Mouse (Mus musculus): ENCODE measurements around the gene Tnxb. TPM values are rescaled to one million over a fixed set of nuclear protein-coding genes. Genes with fewer than 3 reads are reported as not detected.

Tnxb gene
- polyA plus RNA-seq, 1 experiment from 2014 or later = 3.1 TPM

- Histone ChIP-seq H3K36me3 (ENCODE audit: control insufficient read depth, insufficient read depth, low read length) (no peaks in the 10 kb centered on the region), H3K9me3 (ENCODE audit: control insufficient read depth, low read length) (no peaks in the 10 kb centered on the region), H3K4me2 (ENCODE audit: low read depth, low read length) (peak overlapping the region; percentile 61), H3K4me1 (ENCODE audit: control insufficient read depth, insufficient read depth, low read length) (0 out of 2 replicates have a peak, but pooled peaks cover 4% of the 10 kb centered on the region), H3K4me3 (ENCODE audit: low read depth, low read length) (peak overlapping the region; percentile 38), H3K9ac (ENCODE audit: low read depth, low read length) (peak overlapping the region; percentile 52), H3K27ac (replicated peaks; ENCODE audit: low read depth, low read length) (no peak overlapping the region), H3K27me3 (replicated peaks; ENCODE audit: control insufficient read depth, insufficient read depth, low read length) (peaks cover 64% of the 10 kb centered on the region)
- DNase-seq (ENCODE audit: low spot score) = no peak
- WGBS = 8% methylated on average over 74 of the region's 93 CpGs
- ATAC-seq (ENCODE audit: low read depth) = peak; percentile 24; the same call in 1 of the 2 replicates
These were observed 1.1 kb downstream of the Tnxb start for GRCm38 (mm10) chr17:34671151-34672066.

- peak overlapping the region; percentile 38 for H3K4me3 ChIP-seq (ENCODE audit: low read depth, low read length)
- ATAC-seq (ENCODE audit: low read depth) = no peak
- H3K4me1 ChIP-seq (ENCODE audit: control insufficient read depth, insufficient read depth, low read length) = 0 out of 2 replicates have a peak, but pooled peaks cover 4% of the 10 kb centered on the region
- no peak for DNase-seq (ENCODE audit: low spot score)
- no peaks in the 10 kb centered on the region for H3K36me3 ChIP-seq (ENCODE audit: control insufficient read depth, insufficient read depth, low read length)
- H3K27ac ChIP-seq (replicated peaks; ENCODE audit: low read depth, low read length) = no peak overlapping the region
- no peaks in the 10 kb centered on the region for H3K9me3 ChIP-seq (ENCODE audit: control insufficient read depth, low read length)
- WGBS = 28% methylated on average over 26 of the region's 49 CpGs
- H3K27me3 ChIP-seq (replicated peaks; ENCODE audit: control insufficient read depth, insufficient read depth, low read length) = peaks cover 64% of the 10 kb centered on the region
- H3K9ac ChIP-seq (ENCODE audit: low read depth, low read length) = peak overlapping the region; percentile 52; the same call in 1 of the 2 replicates
- H3K4me2 ChIP-seq (ENCODE audit: low read depth, low read length) = peak overlapping the region; percentile 61
These were observed 2.0 kb downstream of the Tnxb start for GRCm38 (mm10) chr17:34672246-34672792.

DNA sequence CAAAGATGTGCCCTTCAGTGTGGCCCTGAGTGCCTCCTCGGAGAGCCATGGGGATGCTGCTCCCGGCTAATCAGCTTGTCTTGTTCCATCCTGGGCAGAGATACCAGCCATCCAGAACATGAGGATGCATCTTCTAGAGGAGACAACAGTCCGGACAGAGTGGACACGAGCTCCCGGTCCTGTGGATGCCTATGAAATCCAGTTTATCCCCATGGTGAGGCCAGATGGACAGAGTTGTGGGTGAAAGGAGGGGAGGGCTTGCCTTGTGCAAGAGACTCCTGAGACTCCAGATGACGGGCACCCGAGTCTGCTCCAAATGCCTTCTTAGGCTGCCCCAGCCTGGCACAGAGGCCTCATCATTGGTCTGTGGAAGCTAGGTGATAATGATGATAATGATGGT, 2.8 kb downstream of the Tnxb start:
- Histone ChIP-seq H3K27ac (replicated peaks; ENCODE audit: low read depth, low read length) (no peak overlapping the region), H3K4me1 (ENCODE audit: control insufficient read depth, insufficient read depth, low read length) (0 out of 2 replicates have a peak, but pooled peaks cover 4% of the 10 kb centered on the region), H3K27me3 (replicated peaks; ENCODE audit: control insufficient read depth, insufficient read depth, low read length) (peaks cover 66% of the 10 kb centered on the region), H3K9me3 (ENCODE audit: control insufficient read depth, low read length) (no peaks in the 10 kb centered on the region), H3K4me2 (ENCODE audit: low read depth, low read length) (no peak overlapping the region), H3K9ac (ENCODE audit: low read depth, low read length) (no peak overlapping the region), H3K4me3 (ENCODE audit: low read depth, low read length) (no peak overlapping the region), H3K36me3 (ENCODE audit: control insufficient read depth, insufficient read depth, low read length) (no peaks in the 10 kb centered on the region)
- 88% methylated on average over 7 of the region's 7 CpGs for WGBS
- ATAC-seq (ENCODE audit: low read depth) (no peak), DNase-seq (ENCODE audit: low spot score) (no peak)

GRCm38 (mm10) chr17:34674524-34675204, 4.3 kb downstream of the Tnxb start:
- DNase-seq (ENCODE audit: low spot score) (no peak), ATAC-seq (ENCODE audit: low read depth) (no peak)
- H3K9ac ChIP-seq (ENCODE audit: low read depth, low read length) = no peak overlapping the region
- H3K4me2 ChIP-seq (ENCODE audit: low read depth, low read length) = no peak overlapping the region
- no peaks in the 10 kb centered on the region for H3K9me3 ChIP-seq (ENCODE audit: control insufficient read depth, low read length)
- peaks cover 72% of the 10 kb centered on the region for H3K27me3 ChIP-seq (replicated peaks; ENCODE audit: control insufficient read depth, insufficient read depth, low read length)
- H3K4me1 ChIP-seq (ENCODE audit: control insufficient read depth, insufficient read depth, low read length) = 0 out of 2 replicates have a peak, but pooled peaks cover 4% of the 10 kb centered on the region
- no peak overlapping the region for H3K4me3 ChIP-seq (ENCODE audit: low read depth, low read length)
- H3K36me3 ChIP-seq (ENCODE audit: control insufficient read depth, insufficient read depth, low read length) = no peaks in the 10 kb centered on the region
- WGBS = 58% methylated on average over 11 of the region's 11 CpGs
- no peak overlapping the region for H3K27ac ChIP-seq (replicated peaks; ENCODE audit: low read depth, low read length)

DNA sequence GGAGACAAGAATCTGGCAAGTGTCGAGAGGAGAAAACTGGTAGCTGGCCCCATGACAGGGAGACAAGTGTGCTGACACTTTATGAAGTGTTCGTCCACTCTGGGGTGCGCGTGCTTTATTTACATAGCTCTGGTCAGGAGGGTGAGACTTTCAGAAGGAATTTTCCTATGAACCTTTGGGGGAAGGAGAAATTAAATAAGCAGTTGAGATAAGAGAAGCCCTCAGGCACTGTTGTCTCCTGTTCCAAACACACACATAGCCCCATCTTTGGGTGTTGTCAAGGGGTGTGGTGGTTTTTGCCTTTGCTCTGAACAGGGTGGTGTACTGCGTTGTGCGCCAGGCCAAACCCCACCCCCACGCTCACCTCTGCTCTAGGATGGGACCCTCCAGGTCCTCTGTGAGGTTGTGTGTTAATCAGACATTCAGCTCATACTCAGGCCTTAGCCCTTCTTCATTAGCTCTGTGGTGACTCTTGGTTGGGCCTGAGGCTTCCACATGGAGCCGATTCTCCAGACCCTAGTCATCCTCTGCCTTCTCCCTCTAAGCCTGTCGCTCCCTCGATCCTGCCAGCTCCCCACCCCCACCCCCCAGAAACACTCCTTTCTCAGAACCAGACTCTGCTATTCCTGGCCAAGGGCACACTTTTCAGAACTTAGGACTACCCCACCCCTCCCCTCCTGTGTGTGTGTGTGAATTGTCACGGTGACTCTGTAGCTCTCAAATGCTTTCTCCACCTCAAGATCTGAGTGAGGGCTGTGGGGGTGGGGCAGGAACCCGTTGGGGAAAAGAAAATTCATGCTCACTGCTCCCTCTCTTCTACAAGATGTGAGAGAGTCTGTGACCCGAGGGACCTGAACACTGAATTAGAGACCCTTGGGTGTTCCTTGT, 5.1 kb downstream of the Tnxb start:
- Histone ChIP-seq H3K9me3 (ENCODE audit: control insufficient read depth, low read length) (no peaks in the 10 kb centered on the region), H3K36me3 (ENCODE audit: control insufficient read depth, insufficient read depth, low read length) (no peaks in the 10 kb centered on the region), H3K4me3 (ENCODE audit: low read depth, low read length) (no peak overlapping the region), H3K27me3 (replicated peaks; ENCODE audit: control insufficient read depth, insufficient read depth, low read length) (peaks cover 69% of the 10 kb centered on the region), H3K4me2 (ENCODE audit: low read depth, low read length) (no peak overlapping the region), H3K4me1 (ENCODE audit: control insufficient read depth, insufficient read depth, low read length) (0 out of 2 replicates have a peak, but pooled peaks cover 4% of the 10 kb centered on the region), H3K9ac (ENCODE audit: low read depth, low read length) (no peak overlapping the region), H3K27ac (replicated peaks; ENCODE audit: low read depth, low read length) (no peak overlapping the region)
- ATAC-seq (ENCODE audit: low read depth) (no peak), DNase-seq (ENCODE audit: low spot score) (no peak)
- whole genome bisulfite sequencing = 59% methylated on average over 13 of the region's 13 CpGs

DNA sequence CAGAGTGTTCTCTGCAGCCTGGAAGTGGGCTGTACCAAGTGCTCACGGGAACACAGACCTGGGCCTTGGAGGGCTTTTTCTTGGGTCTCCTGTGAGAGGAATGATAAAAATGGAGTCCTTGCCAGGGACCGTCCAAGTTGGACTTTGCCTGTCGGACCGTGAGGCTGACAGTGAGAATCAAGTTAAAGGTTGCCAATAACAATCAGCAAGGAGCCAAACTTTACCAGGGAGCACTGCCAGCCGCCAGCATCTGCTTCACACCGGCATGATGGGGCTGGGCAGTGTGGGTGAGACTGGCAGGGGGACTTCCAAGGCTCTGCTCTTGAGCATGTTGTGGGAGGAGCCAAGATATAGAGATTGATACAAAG, 5.7 kb downstream of the Tnxb start:
- WGBS = 73% methylated on average over 6 of the region's 6 CpGs
- Histone ChIP-seq H3K9me3 (ENCODE audit: control insufficient read depth, low read length) (no peaks in the 10 kb centered on the region), H3K36me3 (ENCODE audit: control insufficient read depth, insufficient read depth, low read length) (no peaks in the 10 kb centered on the region), H3K27ac (replicated peaks; ENCODE audit: low read depth, low read length) (no peak overlapping the region), H3K4me1 (ENCODE audit: control insufficient read depth, insufficient read depth, low read length) (0 out of 2 replicates have a peak, but pooled peaks cover 4% of the 10 kb centered on the region), H3K4me2 (ENCODE audit: low read depth, low read length) (no peak overlapping the region), H3K9ac (ENCODE audit: low read depth, low read length) (no peak overlapping the region), H3K27me3 (replicated peaks; ENCODE audit: control insufficient read depth, insufficient read depth, low read length) (peaks cover 64% of the 10 kb centered on the region), H3K4me3 (ENCODE audit: low read depth, low read length) (no peak overlapping the region)
- DNase-seq (ENCODE audit: low spot score) = no peak
- ATAC-seq (ENCODE audit: low read depth) = no peak

- 0 out of 2 replicates have a peak, but pooled peaks cover 1% of the 10 kb centered on the region for H3K4me1 ChIP-seq (ENCODE audit: control insufficient read depth, insufficient read depth, low read length)
- no peaks in the 10 kb centered on the region for H3K9me3 ChIP-seq (ENCODE audit: control insufficient read depth, low read length)
- no peak overlapping the region for H3K9ac ChIP-seq (ENCODE audit: low read depth, low read length)
- H3K27me3 ChIP-seq (replicated peaks; ENCODE audit: control insufficient read depth, insufficient read depth, low read length) = peaks cover 59% of the 10 kb centered on the region
- DNase-seq (ENCODE audit: low spot score) (no peak), ATAC-seq (ENCODE audit: low read depth) (no peak)
- H3K4me3 ChIP-seq (ENCODE audit: low read depth, low read length) = no peak overlapping the region
- no peaks in the 10 kb centered on the region for H3K36me3 ChIP-seq (ENCODE audit: control insufficient read depth, insufficient read depth, low read length)
- 72% methylated on average over 12 of the region's 12 CpGs for WGBS
- H3K4me2 ChIP-seq (ENCODE audit: low read depth, low read length) = no peak overlapping the region
- no peak overlapping the region for H3K27ac ChIP-seq (replicated peaks; ENCODE audit: low read depth, low read length)
These were observed 6.3 kb downstream of the Tnxb start for GRCm38 (mm10) chr17:34676671-34677070.

DNA sequence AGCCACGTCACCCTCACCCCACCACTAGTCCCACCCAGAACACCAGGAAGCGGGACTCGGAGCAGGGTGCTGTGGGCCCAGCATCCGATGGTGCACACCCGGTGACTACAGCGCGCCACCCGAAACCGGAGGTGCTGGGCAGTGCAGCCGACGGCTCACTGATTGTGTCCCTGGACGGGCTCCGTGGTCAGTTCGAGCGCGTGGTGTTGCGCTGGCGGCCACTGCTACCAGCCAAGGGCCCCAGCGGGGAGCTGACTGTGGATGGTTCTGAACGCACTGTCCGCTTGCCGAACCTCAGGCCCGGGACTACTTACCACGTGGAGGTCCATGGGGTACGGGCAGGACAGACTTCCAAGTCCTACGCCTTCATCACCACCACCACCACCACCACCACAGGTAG, 9.9 kb downstream of the Tnxb start:
- Histone ChIP-seq H3K36me3 (ENCODE audit: control insufficient read depth, insufficient read depth, low read length) (no peaks in the 10 kb centered on the region), H3K4me3 (ENCODE audit: low read depth, low read length) (no peak overlapping the region), H3K9ac (ENCODE audit: low read depth, low read length) (no peak overlapping the region), H3K4me1 (ENCODE audit: control insufficient read depth, insufficient read depth, low read length) (0 out of 2 replicates have a peak, but pooled peaks cover 4% of the 10 kb centered on the region), H3K27ac (replicated peaks; ENCODE audit: low read depth, low read length) (no peak overlapping the region), H3K4me2 (ENCODE audit: low read depth, low read length) (no peak overlapping the region), H3K9me3 (ENCODE audit: control insufficient read depth, low read length) (no peaks in the 10 kb centered on the region), H3K27me3 (replicated peaks; ENCODE audit: control insufficient read depth, insufficient read depth, low read length) (peaks cover 30% of the 10 kb centered on the region)
- WGBS = 85% methylated on average over 16 of the region's 26 CpGs
- ATAC-seq (ENCODE audit: low read depth) = no peak
- no peak for DNase-seq (ENCODE audit: low spot score)
